Mouse (Mus musculus) adrenal gland, postnatal 10 days (tissue): ENCODE data around the gene Olfr592. TPM values are rescaled to one million over a fixed set of nuclear protein-coding genes. Genes with fewer than 3 reads are reported as not detected.
"Not testable (repeated sequence)": the region's sequence is repeated elsewhere in the genome, so short reads cannot be mapped to it uniquely, and the experiment has no call there.

Source experiments
- DNase-seq: peaks from one replicate; pipeline ENCODE4 v3.0.0; 2021; ENCODE audit warnings: mixed read lengths
- long read RNA-seq, 2 experiments: library from polyadenylated mRNA; stranded (forward); transcript quantifications; one replicate each; pipeline ENCODE4 v2.0.0; 2021
- total RNA-seq, 2 experiments: library from RNA; stranded (reverse); gene quantifications; 2 replicates each; pipeline ENCODE4 v1.2.3; 2021

Olfr592 gene
- not detected for total RNA-seq
- long read RNA-seq, experiment 1, result 0 reads
- long read RNA-seq, experiment 2, result 0 reads

GRCm38 (mm10) chr7:103184503-103184902 lies at the start of gene Olfr592:
Gene Olfr592, plus strand, starts transcription at chr7:103184803.
- not testable (repeated sequence) for DNase-seq

DNA sequence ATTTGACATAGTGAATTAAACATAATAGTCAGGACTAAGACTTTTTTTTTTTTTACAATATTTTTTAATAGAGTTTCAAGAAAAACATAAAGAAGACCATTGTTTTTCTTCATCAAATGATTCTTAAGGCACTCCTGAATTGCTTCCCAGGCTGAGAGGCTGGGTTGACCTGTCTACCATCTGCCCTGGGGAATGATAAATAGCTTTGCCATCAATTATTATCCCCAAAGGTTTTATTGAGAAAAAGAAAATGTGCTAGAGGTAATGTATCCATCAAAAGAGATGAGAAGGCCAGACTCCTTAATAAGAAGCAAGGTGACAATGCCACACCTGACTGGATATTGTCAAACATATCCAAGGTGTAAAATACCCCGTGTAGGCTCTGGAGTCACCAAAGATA lies 44.0 kb upstream of the Olfr592 start, which contains the start of gene Olfr588-ps1:
Gene Olfr588-ps1 (plus strand): TSS at position 301 of the 400 bp plus-strand sequence.
- DNase-seq, result no peak

DNA sequence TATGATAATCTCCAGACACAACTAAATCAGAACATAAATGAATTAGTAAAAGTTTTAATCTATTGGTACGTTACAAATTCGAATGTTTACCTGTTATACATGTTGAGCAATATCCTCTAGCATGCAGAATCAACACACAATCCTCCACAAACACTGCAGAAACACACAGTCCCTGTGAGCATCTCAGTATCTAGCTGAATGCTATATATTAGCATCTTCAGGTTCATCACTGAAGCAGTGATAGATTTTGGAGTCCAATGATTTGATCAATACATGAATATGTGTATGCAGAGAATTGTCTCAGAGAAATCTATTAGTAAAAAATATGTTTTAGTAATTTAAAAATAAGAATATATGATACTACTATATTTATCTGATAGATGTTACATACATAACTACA lies 28.3 kb upstream of the Olfr592 start, which contains the start of gene Olfr589:
Gene Olfr589 (minus strand): TSS at position 101 of the 400 bp plus-strand sequence.
- no peak for DNase-seq

DNA sequence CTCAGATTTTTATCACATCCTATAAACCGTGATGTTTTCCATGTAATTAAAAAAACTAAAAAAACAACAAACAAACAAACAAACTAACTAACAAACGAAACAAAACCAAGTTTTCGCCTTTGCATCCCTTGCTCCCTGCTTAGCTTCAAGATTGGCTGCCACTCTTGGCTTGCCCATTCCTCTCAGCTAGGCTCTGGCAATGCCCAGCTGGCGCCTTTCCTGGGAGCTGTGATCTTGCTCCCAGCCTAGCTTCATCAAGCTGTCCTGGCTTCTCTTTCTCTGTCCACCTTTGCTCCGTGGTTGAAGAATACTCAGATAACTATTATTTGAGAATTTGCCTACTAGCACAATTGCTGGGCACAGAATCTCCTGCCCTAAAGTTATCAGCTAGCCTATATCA lies 14.9 kb upstream of the Olfr592 start:
- DNase-seq, result no peak

- no peak for DNase-seq
Measured at GRCm38 (mm10) chr7:103178240-103178639, 6.4 kb upstream of the Olfr592 start, which contains the start of gene Olfr591. Gene Olfr591, minus strand, starts transcription at chr7:103178340.

DNA sequence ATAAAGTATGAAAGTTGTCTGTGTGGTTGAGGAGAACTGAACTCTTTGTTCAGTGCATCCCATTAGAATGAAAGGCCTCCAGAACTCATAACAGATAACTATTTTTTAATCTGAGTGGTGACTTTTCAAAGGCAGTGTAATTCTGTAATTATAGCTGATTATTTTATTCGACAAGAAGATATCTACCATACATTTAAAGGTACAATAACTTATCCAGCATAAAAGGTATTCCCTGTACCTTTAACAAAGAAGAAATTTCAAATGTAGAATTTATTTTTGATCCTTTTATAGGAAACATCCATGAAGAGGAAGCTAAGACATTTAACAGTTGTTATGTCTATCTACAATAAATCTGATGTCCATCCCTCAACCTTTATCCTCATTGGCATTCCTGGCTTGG lies 27.0 kb downstream of the Olfr592 start, which contains the start of gene Olfr593:
Gene Olfr593 (plus strand): TSS at position 301 of the 400 bp plus-strand sequence.
- DNase-seq, result no peak

GRCm38 (mm10) chr7:103212050-103212449 lies 27.4 kb downstream of the Olfr592 start:
- DNase-seq, result not testable (repeated sequence)

DNA sequence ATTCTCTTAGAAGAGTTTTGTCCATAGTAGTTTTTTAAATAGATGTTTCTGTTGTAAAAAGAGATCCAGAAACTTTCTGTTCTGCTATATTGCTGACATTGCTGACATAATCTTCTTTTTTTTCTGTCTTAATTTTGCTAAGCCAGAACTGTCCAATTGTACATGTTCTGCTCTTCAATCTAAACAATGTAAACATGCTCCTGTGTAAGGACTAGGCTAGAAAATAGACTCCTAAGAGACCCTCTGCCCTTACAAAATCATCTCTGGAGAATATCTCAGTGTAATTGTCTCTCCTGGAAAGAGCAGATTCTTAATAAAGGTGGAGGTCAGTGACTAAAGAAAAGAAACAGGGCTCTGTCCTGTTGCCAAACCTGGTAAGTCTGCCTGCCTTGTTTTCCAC lies 32.1 kb downstream of the Olfr592 start, which contains the start of gene Olfr594:
Gene Olfr594 (plus strand): TSS at position 301 of the 400 bp plus-strand sequence.
- no peak for DNase-seq

Other genes with a start within 250 kb of the Olfr592 start
- gene Olfr573-ps1, start 242.2 kb upstream of the Olfr592 start, total RNA-seq, result not detected
- not detected for gene Olfr574, start 236.3 kb upstream of the Olfr592 start, total RNA-seq
- not detected for gene Olfr575, start 226.0 kb upstream of the Olfr592 start, total RNA-seq
- gene Olfr576, start 222.1 kb upstream of the Olfr592 start, total RNA-seq, result not detected
- gene Olfr577, start 208.9 kb upstream of the Olfr592 start, total RNA-seq, result not detected
- not detected for gene Olfr578, start 195.5 kb upstream of the Olfr592 start, total RNA-seq
- not detected for gene Olfr582, start 146.8 kb upstream of the Olfr592 start, total RNA-seq
- not detected for gene Olfr583, start 133.5 kb upstream of the Olfr592 start, total RNA-seq
- gene Olfr584, start 102.9 kb upstream of the Olfr592 start, total RNA-seq, result not detected
- not detected for gene Olfr585, start 87.1 kb upstream of the Olfr592 start, total RNA-seq
- not detected for gene Olfr586, start 59.2 kb upstream of the Olfr592 start, total RNA-seq
- gene Olfr588-ps1, start 43.9 kb upstream of the Olfr592 start, total RNA-seq, result not detected
- gene Olfr589, start 28.4 kb upstream of the Olfr592 start, total RNA-seq, result not detected
- gene Olfr591, start 6.5 kb upstream of the Olfr592 start, total RNA-seq, result not detected
- gene Olfr593, start 27.1 kb downstream of the Olfr592 start, total RNA-seq, result not detected
- gene Olfr594, start 32.2 kb downstream of the Olfr592 start, total RNA-seq, result not detected
- gene Usp17ld, start 67.7 kb downstream of the Olfr592 start, total RNA-seq, result not detected
- gene Olfr596, start 120.8 kb downstream of the Olfr592 start, total RNA-seq, result not detected
- not detected for gene Olfr597, start 131.5 kb downstream of the Olfr592 start, total RNA-seq
- gene Olfr598, start 138.8 kb downstream of the Olfr592 start, total RNA-seq, result not detected
- not detected for gene Olfr599, start 151.1 kb downstream of the Olfr592 start, total RNA-seq
- not detected for gene Olfr600, start 164.9 kb downstream of the Olfr592 start, total RNA-seq
- not detected for gene Olfr601, start 177.9 kb downstream of the Olfr592 start, total RNA-seq
- not detected for gene Olfr603, start 201.4 kb downstream of the Olfr592 start, total RNA-seq
- not detected for gene Usp17lc, start 230.3 kb downstream of the Olfr592 start, total RNA-seq